Mouse (Mus musculus): ENCODE data around the gene Topaz1. TPM values are rescaled to one million over a fixed set of nuclear protein-coding genes. Genes with fewer than 3 reads are reported as not detected.

Gene Topaz1
- total and polyA plus RNA-seq, 3 experiments, result not detected

DNA sequence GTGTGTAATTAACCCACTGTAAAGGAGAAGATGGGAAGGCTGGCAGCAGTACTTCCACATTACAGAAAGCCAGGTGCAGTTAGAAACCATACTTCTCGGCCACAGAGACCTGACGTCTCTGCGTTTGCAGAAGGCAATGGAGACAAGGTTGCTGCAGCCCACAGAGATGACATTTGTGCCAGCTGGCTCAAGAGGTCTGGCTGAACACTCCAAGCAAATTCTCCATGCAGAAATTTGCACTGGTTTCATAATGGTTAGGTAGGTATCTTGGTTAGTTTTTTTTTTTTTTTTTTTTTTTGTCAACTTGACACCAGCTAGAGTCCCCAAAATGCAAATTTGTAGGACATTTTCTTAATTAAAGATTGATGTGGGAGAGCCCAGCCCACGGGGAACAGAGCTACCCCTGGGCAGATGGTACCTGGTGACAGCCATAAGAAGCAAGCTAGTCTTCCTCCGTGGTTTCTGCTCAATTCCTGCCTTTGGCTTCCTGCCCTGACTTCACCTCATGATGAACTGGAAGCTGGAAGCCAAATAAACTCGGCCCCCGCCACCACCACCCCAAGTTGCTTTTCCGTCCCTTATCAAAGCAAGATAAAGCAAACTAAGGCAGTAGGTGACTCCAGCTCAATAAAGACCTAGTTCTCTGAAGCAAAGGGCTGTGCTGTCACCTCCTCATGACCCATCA, 14.9 kb upstream of the Topaz1 start:
- dilution Hi-C loops (cut with MboI; ENCODE audit: extremely low pct_ligation_motif_present, extremely low pct_unique_long_range_greater_than_20kb, low sequenced_read_pairs) (no loop called here), in situ Hi-C loops (cut with MboI; ENCODE audit: low pct_ligation_motif_present, low pct_unique_long_range_greater_than_20kb, low sequenced_read_pairs) (loop anchor here (25.0 kb wide), 1 partner anchor 230 kb away; the partner anchor contains the start of genes 1110059G10Rik and Kif15)
- Histone ChIP-seq H3K27ac (ENCODE audit: insufficient read depth, low read depth) (no peak overlapping the region), H3K79me2 (replicated peaks; ENCODE audit: control insufficient read depth, extremely low read depth, insufficient read depth, poor library complexity, severe bottlenecking) (no peaks in the 10 kb centered on the region), H3K9me3 (replicated peaks; ENCODE audit: low read length) (no peaks in the 10 kb centered on the region), H3K27me3 (replicated peaks) (no peaks in the 10 kb centered on the region), H3K4me1 (ENCODE audit: control insufficient read depth in 1 of 2, insufficient read depth in 2 of 2) (peaks cover 8 to 40% of the 10 kb centered on the region in 2 experiments), H3K9ac (ENCODE audit: insufficient read depth, low read depth) (no peak overlapping the region), H3K4me2 (ENCODE audit: insufficient read depth, low read depth, poor library complexity, severe bottlenecking) (no peak overlapping the region), H3K4me3 (replicated peaks in 1 of 3; ENCODE audit: low read depth in 2 of 3, low read length in 2 of 3, poor library complexity in 1 of 3) (no peak overlapping the region), H3K36me3 (replicated peaks in 1 of 2; ENCODE audit: control insufficient read depth in 1 of 2, insufficient read depth in 1 of 2, low read length in 1 of 2) (no peaks in the 10 kb centered on the region)
- no peak for TF ChIP-seq CTCF (conservative IDR thresholded peaks at IDR 0.05 in 1 of 2, IDR thresholded peaks at IDR 0.05 in 1 of 2; ENCODE audit: low read depth in 2 of 2, low read length in 2 of 2)
- no peak for TF ChIP-seq KAT2A (IDR thresholded peaks at IDR 0.05; ENCODE audit: insufficient replicate concordance, low read length)
- TF ChIP-seq POLR2A (IDR thresholded peaks at IDR 0.05; ENCODE audit: low read depth, low read length), result no peak
- TF ChIP-seq HCFC1 (IDR thresholded peaks at IDR 0.05; ENCODE audit: low read depth, low read length), result no peak
- TF ChIP-seq CHD2 (IDR thresholded peaks at IDR 0.05; ENCODE audit: low read length), result no peak
- TF ChIP-seq NELFE (IDR thresholded peaks at IDR 0.05; ENCODE audit: low read depth, low read length), result no peak
- TF ChIP-seq BHLHE40 (IDR thresholded peaks at IDR 0.05; ENCODE audit: low read depth, low read length), result no peak
- DNase-seq (ENCODE audit: extremely low read depth), result no peak

GRCm38 (mm10) chr9:122733222-122733621, 13.9 kb upstream of the Topaz1 start:
- dilution Hi-C loops (cut with MboI; ENCODE audit: extremely low pct_ligation_motif_present, extremely low pct_unique_long_range_greater_than_20kb, low sequenced_read_pairs) (no loop called here), in situ Hi-C loops (cut with MboI; ENCODE audit: low pct_ligation_motif_present, low pct_unique_long_range_greater_than_20kb, low sequenced_read_pairs) (loop anchor here (25.0 kb wide), 1 partner anchor 229 kb away; the partner anchor contains the start of genes 1110059G10Rik and Kif15)
- Histone ChIP-seq H3K4me1 (ENCODE audit: control insufficient read depth in 1 of 2, insufficient read depth in 2 of 2) (peaks cover 8 to 40% of the 10 kb centered on the region in 2 experiments), H3K4me3 (replicated peaks in 1 of 3; ENCODE audit: low read depth in 2 of 3, low read length in 2 of 3, poor library complexity in 1 of 3) (peak overlapping the region in 1 of 3 experiments; percentile 19), H3K36me3 (replicated peaks in 1 of 2; ENCODE audit: control insufficient read depth in 1 of 2, insufficient read depth in 1 of 2, low read length in 1 of 2) (no peaks in the 10 kb centered on the region), H3K27me3 (replicated peaks) (no peaks in the 10 kb centered on the region), H3K79me2 (replicated peaks; ENCODE audit: control insufficient read depth, extremely low read depth, insufficient read depth, poor library complexity, severe bottlenecking) (no peaks in the 10 kb centered on the region), H3K9ac (ENCODE audit: insufficient read depth, low read depth) (no peak overlapping the region), H3K9me3 (replicated peaks; ENCODE audit: low read length) (no peaks in the 10 kb centered on the region), H3K27ac (ENCODE audit: insufficient read depth, low read depth) (no peak overlapping the region), H3K4me2 (ENCODE audit: insufficient read depth, low read depth, poor library complexity, severe bottlenecking) (no peak overlapping the region)
- TF ChIP-seq GABPA (IDR thresholded peaks at IDR 0.05; ENCODE audit: insufficient replicate concordance, low read depth, low read length) (no peak), MAFK (IDR thresholded peaks at IDR 0.05; ENCODE audit: insufficient replicate concordance, low read length) (no peak), TBP (conservative IDR thresholded peaks at IDR 0.05; ENCODE audit: low read depth, low read length) (no peak), USF2 (conservative IDR thresholded peaks at IDR 0.05; ENCODE audit: low read depth, low read length) (peak; percentile 85), MXI1 (IDR thresholded peaks at IDR 0.05; ENCODE audit: low read depth, low read length) (no peak), SIN3A (IDR thresholded peaks at IDR 0.05; ENCODE audit: low read length) (0 out of 2 replicates have a peak, but pooled peaks have one; percentile 16), USF1 (IDR thresholded peaks at IDR 0.05; ENCODE audit: low read depth, low read length) (peak; percentile 78), ZKSCAN1 (IDR thresholded peaks at IDR 0.05; ENCODE audit: borderline replicate concordance, low read depth, low read length) (no peak), CHD2 (IDR thresholded peaks at IDR 0.05; ENCODE audit: low read length) (no peak)
- peak; percentile 29 for DNase-seq (ENCODE audit: extremely low read depth)

All from CH12.LX (cell line).